Mouse (Mus musculus): ENCODE results near the gene Ppp2r5c.

Gene Ppp2r5c

DNA sequence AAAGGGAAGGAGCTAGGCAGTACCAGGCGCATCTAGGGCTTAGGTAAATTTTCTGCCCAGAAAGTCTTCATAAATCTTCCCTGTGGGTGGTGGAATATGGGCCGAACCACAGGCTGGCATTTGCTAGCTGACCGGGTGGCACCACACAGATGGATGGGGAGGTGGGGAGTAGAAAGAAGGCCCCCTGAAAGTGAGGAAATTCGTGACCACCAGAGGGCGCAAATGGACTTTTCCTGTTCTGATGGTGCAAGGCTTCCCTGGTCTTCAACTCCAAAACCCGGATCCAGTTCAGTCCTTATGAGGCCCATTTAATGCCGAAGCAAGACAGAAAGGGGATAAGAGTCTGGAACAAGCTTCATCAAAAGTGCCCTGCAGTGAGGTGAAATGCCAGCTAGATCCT is 151.6 kb downstream of the Ppp2r5c start:
- in situ Hi-C loops (cut with MboI, MseI), result loop anchor here (25.0 kb wide), 1 partner anchor 1536 kb away; the partner anchor contains the start of gene Begain

DNA sequence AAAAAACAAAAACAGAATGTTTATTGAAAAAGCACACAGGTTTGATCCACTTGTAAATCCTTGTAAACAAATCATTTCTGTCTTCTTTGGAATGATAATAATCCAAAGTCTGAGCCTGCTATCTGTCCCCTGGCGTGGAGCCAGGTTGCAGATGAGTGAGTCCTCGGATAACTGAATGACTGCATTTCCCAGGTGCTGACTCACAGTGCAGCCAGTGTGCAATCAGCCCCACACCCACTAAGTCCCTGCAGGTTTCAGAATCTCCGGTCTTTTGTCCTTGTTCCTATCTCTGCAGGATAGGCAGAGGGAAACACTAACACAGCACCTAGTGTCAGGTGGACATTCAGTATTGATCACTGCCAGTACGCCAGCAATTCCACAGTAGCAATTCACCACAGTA is 152.9 kb downstream of the Ppp2r5c start:
- in situ Hi-C loops (cut with MboI, MseI), result loop anchor here (25.0 kb wide), 1 partner anchor 1537 kb away; the partner anchor contains the start of gene Begain

DNA sequence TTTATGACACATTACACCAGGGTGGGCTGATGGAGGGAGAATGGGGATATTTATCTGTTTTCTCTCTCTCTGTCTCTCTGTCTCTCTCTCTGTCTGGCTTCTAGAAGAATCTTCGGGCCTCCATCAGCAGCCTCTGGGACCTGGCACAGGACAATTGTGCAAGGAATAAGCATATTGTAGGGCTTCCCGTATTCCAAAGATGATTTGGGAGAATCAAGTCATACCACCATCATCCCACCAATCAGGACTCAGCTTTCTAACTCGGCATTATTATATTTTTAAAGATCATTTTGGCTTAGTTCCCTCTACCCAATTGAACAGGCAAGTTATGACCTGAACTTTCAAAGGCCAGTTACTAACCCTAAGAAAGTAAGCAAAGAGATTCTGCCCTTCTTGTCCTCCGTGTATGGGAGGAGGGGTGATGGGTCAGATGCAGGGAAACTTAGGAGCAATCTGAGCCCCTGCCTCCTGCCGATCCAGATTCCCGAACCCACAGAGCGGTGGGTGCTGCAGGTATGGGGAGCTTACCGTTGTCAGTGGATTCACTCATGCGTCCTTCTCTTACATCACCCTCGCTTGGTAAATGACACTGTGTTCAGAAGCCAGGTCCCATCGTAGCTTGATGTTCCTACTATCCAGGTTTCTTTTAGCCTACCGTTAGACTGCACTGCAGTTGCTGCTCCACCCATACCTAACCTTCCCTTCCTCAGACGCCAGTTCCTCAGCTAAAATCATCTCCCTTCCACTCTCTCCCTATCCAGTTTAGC is 153.5 kb downstream of the Ppp2r5c start:
- in situ Hi-C loops (cut with MboI, MseI), result no loop called here

DNA sequence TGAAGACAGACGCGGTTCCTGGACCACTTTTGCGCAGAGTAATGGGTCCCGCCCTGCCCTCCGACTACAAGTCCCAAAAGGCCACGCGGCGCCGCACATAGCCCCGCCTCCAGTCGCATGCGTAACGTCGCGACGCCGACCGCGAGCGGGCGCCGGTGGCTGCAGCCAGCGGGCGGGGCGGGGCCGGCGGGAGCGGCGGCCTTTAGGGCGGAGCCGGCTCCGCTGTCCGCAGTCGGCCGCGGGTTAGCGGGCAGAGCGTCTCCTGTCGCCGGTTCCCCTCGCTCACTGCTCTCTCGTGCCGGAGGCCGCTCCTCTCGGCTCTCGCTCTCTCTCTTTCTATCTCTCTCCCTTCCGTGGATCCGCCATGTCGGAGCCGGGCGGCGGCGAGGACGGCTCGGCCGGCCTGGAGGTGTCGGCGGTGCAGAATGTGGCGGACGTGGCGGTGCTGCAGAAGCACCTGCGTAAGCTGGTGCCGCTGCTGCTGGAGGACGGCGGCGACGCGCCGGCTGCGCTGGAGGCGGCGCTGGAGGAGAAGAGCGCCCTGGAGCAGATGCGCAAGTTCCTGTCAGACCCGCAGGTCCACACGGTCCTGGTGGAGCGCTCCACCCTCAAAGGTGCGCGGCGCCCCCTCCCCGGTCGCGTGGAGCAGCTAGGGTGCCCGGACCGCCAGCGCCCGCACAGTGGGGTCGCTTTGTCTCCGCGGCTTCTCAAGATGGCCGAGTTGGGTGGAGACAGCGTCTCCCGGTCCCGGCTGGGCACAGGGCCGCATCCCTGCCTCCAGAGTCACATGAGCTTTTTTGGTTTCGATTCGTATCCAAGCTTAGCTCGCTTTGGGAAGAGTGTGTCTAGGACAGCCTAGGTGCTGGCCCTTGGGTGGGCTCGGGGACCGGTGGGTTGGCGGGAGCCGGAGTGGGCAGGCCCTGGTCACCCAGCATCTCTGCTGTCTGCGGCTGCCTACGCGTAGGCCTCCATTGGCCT is 154.6 kb downstream of the Ppp2r5c start, which contains the start of gene Dync1h1:
Gene Dync1h1 (plus strand): TSS at position 212 of the 978 bp plus-strand sequence.
- in situ Hi-C loops (cut with MboI, MseI), result no loop called here

DNA sequence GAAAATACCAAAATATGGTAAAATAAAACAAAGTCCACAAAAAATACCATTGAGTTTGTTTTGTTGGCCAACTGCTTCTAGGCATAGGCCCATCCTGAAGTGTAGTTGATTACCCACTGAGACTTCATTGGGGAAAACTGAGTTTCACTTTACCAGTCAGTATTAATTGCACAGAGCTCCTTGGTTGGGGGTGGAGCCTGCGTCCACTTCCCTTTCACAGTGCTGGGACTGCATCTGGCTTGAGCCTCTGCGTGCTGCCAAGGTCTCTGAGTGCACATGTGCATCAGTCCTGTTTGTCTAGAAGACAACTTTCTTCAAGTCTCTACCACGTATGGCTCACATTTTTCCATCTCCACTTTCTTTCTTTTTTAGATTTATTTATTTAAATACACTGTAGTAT is 159.2 kb downstream of the Ppp2r5c start:
- in situ Hi-C loops (cut with MboI, MseI), result loop anchor here (5.0 kb wide), 1 partner anchor 236 kb away; the partner anchor contains the start of gene Mok

DNA sequence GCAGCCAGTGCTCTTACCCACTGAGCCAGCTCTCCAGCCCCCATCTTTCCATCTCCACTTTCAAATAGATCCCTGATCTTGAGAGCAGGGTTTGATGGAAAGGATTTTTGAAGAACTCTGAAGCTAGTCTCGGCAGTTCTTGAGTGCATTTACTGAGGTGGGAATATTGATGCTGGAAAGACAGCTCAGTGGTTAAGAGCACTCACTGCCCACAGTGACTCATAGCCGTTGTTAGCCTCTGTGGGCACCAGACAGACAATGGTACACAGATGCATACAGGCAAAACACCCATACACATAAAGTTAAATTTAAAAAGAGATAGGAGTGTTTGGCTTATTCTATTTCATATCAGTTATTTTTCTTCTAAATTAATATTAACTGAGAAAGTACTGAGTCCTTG is 159.8 kb downstream of the Ppp2r5c start:
- in situ Hi-C loops (cut with MboI, MseI), result loop anchor here (5.0 kb wide), 1 partner anchor 236 kb away; the partner anchor contains the start of gene Mok

DNA sequence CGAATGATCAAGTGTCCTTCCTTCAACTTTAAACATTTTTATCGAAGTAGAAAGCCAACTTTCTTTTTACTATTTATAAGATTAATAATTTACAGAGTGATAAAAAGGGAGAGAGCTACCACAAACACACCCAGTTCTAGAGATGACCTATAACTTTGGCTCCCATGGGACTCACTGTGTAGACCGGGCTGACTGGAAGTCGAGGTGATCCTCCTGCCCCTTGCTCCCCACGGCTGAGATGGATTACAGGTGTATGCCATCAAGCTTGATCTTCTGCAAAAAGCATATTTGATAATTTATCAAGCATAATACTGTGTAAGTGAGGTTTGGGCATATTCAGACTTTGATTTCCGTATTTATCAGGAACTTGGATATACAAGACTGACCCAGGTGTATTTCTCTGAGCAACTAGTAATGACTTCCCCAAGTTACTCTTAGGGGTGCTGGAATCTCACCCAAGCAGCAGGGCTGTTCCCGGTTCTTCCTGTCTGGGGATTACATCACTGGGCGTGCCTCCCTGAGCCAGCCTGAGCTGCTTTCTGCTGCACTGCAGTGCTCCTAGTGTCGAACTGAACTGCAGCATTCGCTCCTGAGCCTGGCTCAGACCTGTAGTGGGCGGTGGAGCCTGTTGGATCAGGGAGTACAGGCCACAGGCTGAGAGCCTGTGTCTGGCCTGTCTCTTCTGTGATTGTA is 161.7 kb downstream of the Ppp2r5c start:
- in situ Hi-C loops (cut with MboI, MseI), result loop anchor here (5.0 kb wide), 1 partner anchor 234 kb away; the partner anchor contains the start of gene Mok

DNA sequence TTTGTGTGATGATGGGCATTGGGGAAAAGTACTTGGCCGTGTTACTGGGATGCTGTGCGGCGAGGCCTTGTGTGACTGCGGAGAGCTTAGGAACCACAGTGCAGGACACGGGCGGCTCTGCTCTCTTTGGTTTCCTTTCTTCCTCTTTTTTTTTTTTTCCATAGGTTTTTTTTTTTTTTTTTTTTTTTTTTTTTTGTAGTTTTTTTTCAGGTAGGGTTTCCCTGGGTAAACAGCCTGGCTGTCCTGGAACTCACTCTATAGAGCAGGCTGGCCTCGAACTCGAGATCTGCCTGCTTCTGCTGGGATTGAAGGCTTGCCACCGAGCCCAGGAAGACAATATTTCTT is 162.2 kb downstream of the Ppp2r5c start:
- in situ Hi-C loops (cut with MboI, MseI), result loop anchor here (5.0 kb wide), 1 partner anchor 233 kb away; the partner anchor contains the start of gene Mok

DNA sequence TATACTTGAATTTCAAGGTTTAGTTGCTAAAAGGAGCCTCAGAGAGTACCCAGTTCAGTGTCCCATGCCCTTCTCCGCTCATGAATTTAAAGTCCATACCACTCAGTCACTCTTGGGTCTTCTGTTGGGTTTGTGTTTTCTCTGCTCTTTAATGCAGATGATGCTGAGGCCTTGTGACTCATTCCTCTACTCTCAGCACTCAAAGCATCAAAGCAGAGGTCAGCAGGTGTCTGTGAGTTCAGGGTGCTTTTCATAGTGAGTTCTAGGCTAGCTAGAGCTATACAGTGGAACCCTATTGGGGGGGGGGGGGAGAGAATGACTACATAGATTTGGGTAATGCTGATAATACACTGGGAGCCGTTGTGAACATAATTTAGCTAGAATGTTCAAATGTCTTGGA is 163.8 kb downstream of the Ppp2r5c start:
- in situ Hi-C loops (cut with MboI, MseI), result no loop called here

DNA sequence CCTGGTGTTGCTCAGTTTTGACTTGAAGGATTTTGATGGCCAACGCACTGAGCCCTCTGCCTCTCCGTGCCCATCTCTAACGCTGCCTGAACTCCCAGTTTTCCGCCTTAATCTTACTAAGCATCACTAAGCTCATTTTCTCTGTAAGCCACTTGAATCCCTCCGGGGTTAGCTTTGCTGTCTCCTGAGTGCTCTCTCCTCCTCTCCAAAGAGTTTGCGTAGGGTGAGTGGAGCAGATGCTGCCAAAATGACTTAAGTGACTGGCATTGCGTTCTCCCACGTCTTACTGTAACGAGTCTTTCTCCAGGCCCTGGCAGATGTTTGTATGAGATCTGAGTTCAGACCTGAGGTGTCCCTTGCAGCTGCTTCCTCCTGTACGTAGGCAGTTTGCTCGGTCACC is 183.1 kb downstream of the Ppp2r5c start:
- in situ Hi-C loops (cut with MboI, MseI), result no loop called here
